Mouse (Mus musculus): Measurements from ENCODE around the gene Emx2. TPM values are rescaled to one million over a fixed set of nuclear protein-coding genes. Genes with fewer than 3 reads are reported as not detected.
A peak's percentile ranks its signal among the peaks of the same experiment; 100 is the strongest.

The Emx2 gene
- polyA plus RNA-seq, 1 experiment from 2014 or later = 18.2 TPM

DNA sequence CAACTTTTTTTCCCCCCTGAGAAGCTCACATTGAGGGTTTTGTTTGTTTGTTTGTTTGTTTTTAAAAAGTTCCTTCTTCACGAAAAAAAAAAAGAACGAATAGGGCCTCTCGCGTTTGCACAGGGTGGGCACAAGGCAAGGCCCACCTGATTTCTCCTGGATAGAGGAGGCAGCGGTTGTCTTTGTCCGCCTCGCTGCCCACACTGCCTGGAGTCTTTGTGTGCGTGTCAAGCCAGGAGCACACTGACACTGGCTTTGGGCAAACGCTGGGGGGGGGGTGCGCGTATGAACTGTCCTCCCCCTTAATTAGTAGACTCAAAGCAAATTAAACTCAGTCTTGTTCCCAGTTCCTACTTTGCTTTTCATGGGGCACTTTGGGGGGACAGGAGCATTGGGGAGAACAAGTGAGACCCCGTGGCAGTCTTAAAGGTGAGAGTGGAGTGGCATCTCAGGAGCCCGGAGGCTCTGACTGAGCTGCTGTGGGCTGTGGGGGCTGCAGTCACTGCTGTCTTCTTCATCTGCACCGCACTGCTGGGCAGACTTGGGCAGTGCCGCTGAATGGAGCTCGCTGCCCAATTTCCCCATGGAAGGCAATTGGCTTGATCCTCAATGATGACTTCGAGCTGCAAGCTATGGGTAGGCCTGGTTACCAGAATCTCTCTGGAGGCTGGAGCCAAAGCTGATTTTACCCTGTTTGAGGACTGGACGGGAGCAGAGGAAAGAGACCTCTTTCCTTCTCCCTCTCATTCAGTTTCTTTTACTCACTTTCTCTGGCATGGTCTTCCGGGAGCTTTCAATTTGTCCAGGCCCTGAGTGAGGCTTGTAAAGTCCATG is 4.5 kb downstream of the Emx2 start:
- peak overlapping the region; percentile 60 for H3K4me2 ChIP-seq (replicated peaks)
- H3K9me3 ChIP-seq (replicated peaks) = no peaks in the 10 kb centered on the region
- peak overlapping the region; percentile 48; the same call in 1 of the 2 replicates for H3K27ac ChIP-seq (replicated peaks)
- peak overlapping the region; percentile 47 for H3K4me3 ChIP-seq (replicated peaks)
- peaks cover 32% of the 10 kb centered on the region for H3K4me1 ChIP-seq
- peaks cover 80% of the 10 kb centered on the region for H3K27me3 ChIP-seq
- peak overlapping the region; percentile 12; the same call in 1 of the 2 replicates for H3K9ac ChIP-seq
- ATAC-seq (ENCODE audit: insufficient number of reproducible peaks, low FRiP score, low TSS enrichment, low read depth) = no peak
- WGBS = 16% methylated on average over 19 of the region's 19 CpGs
- no peaks in the 10 kb centered on the region for H3K36me3 ChIP-seq

DNA sequence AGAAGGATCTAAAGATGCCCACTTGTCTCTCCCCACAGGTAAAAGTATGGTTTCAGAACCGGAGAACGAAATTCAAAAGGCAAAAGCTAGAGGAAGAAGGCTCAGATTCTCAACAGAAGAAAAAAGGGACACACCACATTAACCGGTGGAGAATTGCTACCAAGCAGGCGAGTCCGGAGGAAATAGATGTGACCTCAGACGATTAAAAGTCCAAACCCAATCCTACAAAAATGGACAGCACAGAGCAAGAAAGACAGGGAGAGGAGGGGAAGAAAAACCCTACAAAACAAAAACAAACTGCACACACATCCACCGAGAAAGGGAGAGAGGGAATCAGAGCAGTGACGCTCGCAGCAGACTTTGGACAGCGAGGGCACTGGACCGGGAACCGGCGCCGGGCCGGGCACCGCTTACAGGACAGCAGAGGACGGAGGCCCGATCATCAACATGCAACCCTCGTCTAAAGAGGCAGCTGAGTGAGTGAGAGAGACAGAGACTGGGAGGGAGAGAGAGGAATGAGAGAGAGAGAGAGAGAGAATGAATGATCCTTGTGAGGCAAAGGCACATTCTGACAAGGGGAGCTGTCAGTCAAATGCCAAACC is 5.8 kb downstream of the Emx2 start:
- peaks cover 32% of the 10 kb centered on the region for H3K4me1 ChIP-seq
- peak overlapping the region; percentile 60; the same call in 1 of the 2 replicates for H3K4me2 ChIP-seq (replicated peaks)
- no peak for ATAC-seq (ENCODE audit: insufficient number of reproducible peaks, low FRiP score, low TSS enrichment, low read depth)
- H3K36me3 ChIP-seq = no peaks in the 10 kb centered on the region
- H3K9me3 ChIP-seq (replicated peaks) = no peaks in the 10 kb centered on the region
- H3K27ac ChIP-seq (replicated peaks) = no peak overlapping the region
- 20% methylated on average over 19 of the region's 19 CpGs for WGBS
- peak overlapping the region; percentile 47 for H3K4me3 ChIP-seq (replicated peaks)
- H3K27me3 ChIP-seq = peaks cover 82% of the 10 kb centered on the region
- no peak overlapping the region for H3K9ac ChIP-seq

GRCm38 (mm10) chr19:59465281-59465680 is 7.1 kb downstream of the Emx2 start:
- ATAC-seq (ENCODE audit: insufficient number of reproducible peaks, low FRiP score, low TSS enrichment, low read depth) = no peak
- Histone ChIP-seq H3K9ac (no peak overlapping the region), H3K4me3 (replicated peaks) (no peak overlapping the region), H3K36me3 (no peaks in the 10 kb centered on the region), H3K4me1 (peaks cover 28% of the 10 kb centered on the region), H3K4me2 (replicated peaks) (0 out of 2 replicates have a peak overlapping the region, but pooled peaks have one; percentile 17), H3K27me3 (peaks cover 88% of the 10 kb centered on the region), H3K27ac (replicated peaks) (no peak overlapping the region), H3K9me3 (replicated peaks) (no peaks in the 10 kb centered on the region)
- 27% methylated on average over 2 of the region's 2 CpGs for WGBS

- Histone ChIP-seq H3K36me3 (no peaks in the 10 kb centered on the region), H3K4me1 (peaks cover 30% of the 10 kb centered on the region), H3K4me3 (replicated peaks) (no peak overlapping the region), H3K4me2 (replicated peaks) (0 out of 2 replicates have a peak overlapping the region, but pooled peaks have one; percentile 17), H3K9ac (no peak overlapping the region), H3K9me3 (replicated peaks) (no peaks in the 10 kb centered on the region), H3K27me3 (peaks cover 94% of the 10 kb centered on the region), H3K27ac (replicated peaks) (peak overlapping the region; percentile 11; the same call in 1 of the 2 replicates)
- WGBS = 17% methylated on average over 10 of the region's 10 CpGs
- no peak for ATAC-seq (ENCODE audit: insufficient number of reproducible peaks, low FRiP score, low TSS enrichment, low read depth)
Measured at GRCm38 (mm10) chr19:59465751-59466410, 7.7 kb downstream of the Emx2 start.

GRCm38 (mm10) chr19:59466417-59466937 is 8.3 kb downstream of the Emx2 start:
- Histone ChIP-seq H3K27me3 (peaks cover 96% of the 10 kb centered on the region), H3K9ac (no peak overlapping the region), H3K4me3 (replicated peaks) (no peak overlapping the region), H3K36me3 (no peaks in the 10 kb centered on the region), H3K4me1 (peaks cover 36% of the 10 kb centered on the region), H3K4me2 (replicated peaks) (peak overlapping the region; percentile 43; the same call in 1 of the 2 replicates), H3K27ac (replicated peaks) (0 out of 2 replicates have a peak overlapping the region, but pooled peaks have one; percentile 11), H3K9me3 (replicated peaks) (no peaks in the 10 kb centered on the region)
- 16% methylated on average over 6 of the region's 6 CpGs for WGBS
- no peak for ATAC-seq (ENCODE audit: insufficient number of reproducible peaks, low FRiP score, low TSS enrichment, low read depth)

- Histone ChIP-seq H3K9me3 (replicated peaks) (no peaks in the 10 kb centered on the region), H3K9ac (no peak overlapping the region), H3K27me3 (peaks cover 96% of the 10 kb centered on the region), H3K4me2 (replicated peaks) (peak overlapping the region; percentile 43), H3K4me3 (replicated peaks) (peak overlapping the region; percentile 21), H3K36me3 (no peaks in the 10 kb centered on the region), H3K4me1 (peaks cover 37% of the 10 kb centered on the region), H3K27ac (replicated peaks) (peak overlapping the region; percentile 35; the same call in 1 of the 2 replicates)
- ATAC-seq (ENCODE audit: insufficient number of reproducible peaks, low FRiP score, low TSS enrichment, low read depth) = no peak
- 9% methylated on average over 19 of the region's 19 CpGs for WGBS
Measured at GRCm38 (mm10) chr19:59467016-59467412, 8.8 kb downstream of the Emx2 start.

DNA sequence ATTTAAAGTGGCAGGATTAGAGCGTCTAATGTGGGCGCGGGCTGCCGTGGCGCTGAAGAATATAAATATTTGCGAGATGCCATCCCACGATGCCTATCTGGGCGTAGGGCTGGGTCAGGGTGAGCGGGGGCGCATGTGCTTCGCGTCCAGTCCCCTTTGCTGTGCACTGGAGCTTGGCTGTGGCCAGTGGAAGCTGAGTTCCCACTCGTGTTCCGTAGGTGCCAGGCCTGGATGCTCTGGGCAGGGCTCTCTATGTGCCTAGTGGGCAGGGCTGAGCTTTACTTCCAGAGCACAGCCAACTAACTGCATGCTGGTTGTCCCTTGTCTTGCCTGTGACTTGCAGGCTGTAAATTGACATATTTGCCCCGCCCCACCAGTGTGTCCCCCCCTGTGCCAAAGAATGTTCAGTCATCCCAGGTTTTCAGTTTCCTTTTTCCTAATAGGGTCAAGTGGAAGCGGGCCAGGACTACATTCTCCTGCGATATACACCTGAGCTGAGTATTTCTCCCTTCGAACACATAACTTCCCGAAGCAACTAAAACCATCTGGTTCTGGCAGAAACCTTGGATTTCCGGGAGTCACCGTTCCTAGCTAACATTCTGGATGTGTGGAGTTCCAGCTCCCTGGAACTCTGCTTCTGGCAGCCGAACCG is 9.4 kb downstream of the Emx2 start:
- H3K9me3 ChIP-seq (replicated peaks) = no peaks in the 10 kb centered on the region
- H3K27me3 ChIP-seq = peaks cover 97% of the 10 kb centered on the region
- H3K36me3 ChIP-seq = no peaks in the 10 kb centered on the region
- peak overlapping the region; percentile 43 for H3K4me2 ChIP-seq (replicated peaks)
- H3K4me3 ChIP-seq (replicated peaks) = peak overlapping the region; percentile 21
- H3K27ac ChIP-seq (replicated peaks) = peak overlapping the region; percentile 35; the same call in 1 of the 2 replicates
- peak; percentile 27 for ATAC-seq (ENCODE audit: insufficient number of reproducible peaks, low FRiP score, low TSS enrichment, low read depth)
- H3K9ac ChIP-seq = no peak overlapping the region
- H3K4me1 ChIP-seq = peaks cover 37% of the 10 kb centered on the region
- 2% methylated on average over 23 of the region's 23 CpGs for WGBS

DNA sequence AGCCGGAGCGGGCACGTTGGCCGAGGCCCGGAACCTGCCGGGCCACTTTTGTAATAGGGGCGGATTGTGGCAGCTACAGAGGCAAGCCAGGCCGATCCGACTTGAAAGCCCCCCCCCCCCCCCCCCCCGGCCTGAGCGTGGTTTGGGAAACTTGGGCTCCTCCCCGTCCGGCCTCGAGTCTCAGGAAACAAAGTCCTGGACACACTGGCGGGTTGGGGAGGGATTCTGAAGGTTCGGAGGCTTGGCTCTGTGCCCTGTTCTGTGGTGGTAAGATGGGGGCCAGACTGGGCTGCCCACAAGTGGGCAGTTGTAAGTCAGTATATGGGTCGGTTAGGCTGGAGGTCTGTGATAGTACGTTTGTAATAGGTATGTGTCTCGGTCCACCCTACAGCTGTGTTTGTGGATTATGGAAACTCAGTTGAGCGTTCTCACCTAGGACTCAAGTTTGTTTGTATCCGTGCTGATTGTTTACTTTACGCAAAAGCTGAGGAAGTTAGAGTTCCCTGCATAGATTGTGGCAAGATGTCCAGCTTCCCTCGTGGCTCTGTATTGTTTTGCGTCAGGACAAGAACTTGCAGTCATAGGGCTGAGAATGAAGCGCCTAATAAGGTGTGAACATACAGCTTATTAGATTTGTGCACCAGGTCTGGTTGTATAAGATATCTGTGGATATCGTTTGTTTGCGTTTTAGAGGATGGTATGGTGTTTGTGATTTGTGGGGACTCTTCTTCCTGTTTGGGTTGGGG is 10.1 kb downstream of the Emx2 start:
- Histone ChIP-seq H3K27ac (replicated peaks) (0 out of 2 replicates have a peak overlapping the region, but pooled peaks have one; percentile 35), H3K9ac (no peak overlapping the region), H3K4me2 (replicated peaks) (peak overlapping the region; percentile 43), H3K4me1 (peaks cover 37% of the 10 kb centered on the region), H3K27me3 (peaks cover 97% of the 10 kb centered on the region), H3K9me3 (replicated peaks) (no peaks in the 10 kb centered on the region), H3K36me3 (no peaks in the 10 kb centered on the region), H3K4me3 (replicated peaks) (peak overlapping the region; percentile 34)
- 11% methylated on average over 25 of the region's 27 CpGs for WGBS
- no peak for ATAC-seq (ENCODE audit: insufficient number of reproducible peaks, low FRiP score, low TSS enrichment, low read depth)

- 0 out of 2 replicates have a peak overlapping the region, but pooled peaks have one; percentile 17 for H3K27ac ChIP-seq (replicated peaks)
- H3K4me2 ChIP-seq (replicated peaks) = peak overlapping the region; percentile 54
- peak; percentile 11; the same call in 1 of the 2 replicates for ATAC-seq (ENCODE audit: insufficient number of reproducible peaks, low FRiP score, low TSS enrichment, low read depth)
- H3K36me3 ChIP-seq = no peaks in the 10 kb centered on the region
- no peak overlapping the region for H3K9ac ChIP-seq
- 6% methylated on average over 35 of the region's 35 CpGs for WGBS
- H3K4me3 ChIP-seq (replicated peaks) = peak overlapping the region; percentile 34
- no peaks in the 10 kb centered on the region for H3K9me3 ChIP-seq (replicated peaks)
- peaks cover 37% of the 10 kb centered on the region for H3K4me1 ChIP-seq
- peaks cover 88% of the 10 kb centered on the region for H3K27me3 ChIP-seq
Measured at GRCm38 (mm10) chr19:59469035-59469949, 11.1 kb downstream of the Emx2 start.
